Mouse (Mus musculus) midbrain, embryonic 15.5 days (tissue): ENCODE results near the gene Spz1. TPM values are rescaled to one million over a fixed set of nuclear protein-coding genes. Genes with fewer than 3 reads are reported as not detected.
"Not testable (repeated sequence)": the region's sequence is repeated elsewhere in the genome, so short reads cannot be mapped to it uniquely, and the experiment has no call there.

Experiments used
- ATAC-seq: fragments of 200-750 bp; cut with Nextera tagmentation; replicated peaks from 2 replicates; pipeline ENCODE4 v1.8.0; 2017; ENCODE audit warnings: moderate TSS enrichment
- H3K27ac ChIP-seq: fragments of 300-500 bp; sonication (generic); 2 replicates; pipeline ENCODE4 v1.5.1; 2015; ENCODE audit warnings: mild to moderate bottlenecking, inconsistent platforms
- H3K27me3 ChIP-seq: fragments of 300-500 bp; sonication (generic); replicated peaks from 2 replicates; pipeline ENCODE4 v1.6.1; 2015; ENCODE audit warnings: inconsistent platforms
- H3K36me3 ChIP-seq: fragments of 300-500 bp; sonication (generic); replicated peaks from 2 replicates; pipeline ENCODE4 v1.6.1; 2015; ENCODE audit warnings: inconsistent platforms
- H3K4me1 ChIP-seq: fragments of 300-500 bp; sonication (generic); 2 replicates; pipeline ENCODE4 v1.6.1; 2015; ENCODE audit warnings: inconsistent platforms
- H3K4me2 ChIP-seq: fragments of 300-500 bp; sonication (generic); 2 replicates; pipeline ENCODE4 v1.6.1; 2015; ENCODE audit warnings: inconsistent platforms, mild to moderate bottlenecking, moderate library complexity
- H3K4me3 ChIP-seq: fragments of 300-500 bp; sonication (generic); 2 replicates; pipeline ENCODE4 v1.5.1; 2015; ENCODE audit warnings: mild to moderate bottlenecking, inconsistent platforms
- H3K9ac ChIP-seq: fragments of 300-500 bp; sonication (generic); 2 replicates; pipeline ENCODE4 v1.6.1; 2015; ENCODE audit warnings: mild to moderate bottlenecking, inconsistent platforms
- H3K9me3 ChIP-seq: fragments of 300-500 bp; sonication (generic); 2 replicates; pipeline ENCODE4 v1.6.1; 2016; ENCODE audit warnings: inconsistent platforms
- WGBS: fragments of 180-500 bp; shearing (Covaris S2); methylation state at CpG from one replicate; pipeline ENCODE4 v1.1.7; 2015; ENCODE audit warnings: mixed read lengths; 5-methylcytosine and 5-hydroxymethylcytosine counted together
- polyA plus RNA-seq: library from polyadenylated mRNA; unstranded; fragments of >200 nt; fragmentation: Nextera tagmentation; extraction: Ambion mirVana; gene quantifications from 2 replicates; pipeline ENCODE4 v1.2.1, GENCODE M21; 2015

The Spz1 gene
- polyA plus RNA-seq, result not detected in 2 replicates

- H3K27ac ChIP-seq, result no peak within 1 kb of the TSS
- H3K4me1 ChIP-seq, result no peaks in the 10 kb centered on the region
- H3K9me3 ChIP-seq, result no peaks in the 10 kb centered on the region
- H3K4me2 ChIP-seq, result no peak within 1 kb of the TSS
- no peaks in the 10 kb centered on the region for H3K36me3 ChIP-seq
- no peaks in the 10 kb centered on the region for H3K27me3 ChIP-seq
- no peak within 1 kb of the TSS for H3K9ac ChIP-seq
- no peak for ATAC-seq
- H3K4me3 ChIP-seq, result no peak within 1 kb of the TSS
Measured at GRCm38 (mm10) chr13:92576072-92576471, at the start of gene Spz1. Gene Spz1 (minus strand): TSS chr13:92576172.

- Histone ChIP-seq H3K27me3 (no peaks in the 10 kb centered on the region), H3K4me3 (no peak overlapping the region), H3K36me3 (no peaks in the 10 kb centered on the region), H3K9me3 (no peaks in the 10 kb centered on the region), H3K27ac (no peak overlapping the region), H3K4me2 (no peak overlapping the region), H3K9ac (no peak overlapping the region), H3K4me1 (peaks cover 18% of the 10 kb centered on the region)
- ATAC-seq, result no peak
- 95% methylated on average over 8 of the region's 8 CpGs for WGBS
Measured at GRCm38 (mm10) chr13:92616459-92616858, 40.5 kb upstream of the Spz1 start.

GRCm38 (mm10) chr13:92615201-92615600 is 39.2 kb upstream of the Spz1 start:
- Histone ChIP-seq H3K9me3 (no peaks in the 10 kb centered on the region), H3K36me3 (no peaks in the 10 kb centered on the region), H3K4me2 (no peak overlapping the region), H3K4me1 (peaks cover 22% of the 10 kb centered on the region), H3K4me3 (no peak overlapping the region), H3K9ac (no peak overlapping the region), H3K27ac (no peak overlapping the region), H3K27me3 (no peaks in the 10 kb centered on the region)
- 82% methylated on average over 5 of the region's 5 CpGs for WGBS
- ATAC-seq, result no peak

DNA sequence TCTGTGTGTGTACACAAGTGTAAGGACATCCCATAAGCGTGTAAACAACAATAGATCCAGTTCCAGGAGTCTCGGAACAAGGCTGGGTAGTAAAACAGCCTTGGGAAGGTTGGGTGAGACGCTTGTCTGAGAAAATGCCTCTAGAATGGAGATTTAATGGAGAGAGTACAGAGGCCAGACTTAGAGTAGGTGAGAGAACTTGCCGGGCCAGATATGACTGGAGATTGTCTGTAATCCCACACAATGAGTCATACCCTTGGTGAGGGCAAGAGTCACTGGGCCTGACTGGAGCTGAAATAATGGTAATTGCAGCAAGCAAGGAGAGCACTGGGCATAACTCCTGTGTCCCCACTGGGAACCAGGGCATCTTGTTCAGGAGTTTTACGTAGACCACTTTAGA is 37.1 kb upstream of the Spz1 start:
- no peaks in the 10 kb centered on the region for H3K9me3 ChIP-seq
- no peak for ATAC-seq

DNA sequence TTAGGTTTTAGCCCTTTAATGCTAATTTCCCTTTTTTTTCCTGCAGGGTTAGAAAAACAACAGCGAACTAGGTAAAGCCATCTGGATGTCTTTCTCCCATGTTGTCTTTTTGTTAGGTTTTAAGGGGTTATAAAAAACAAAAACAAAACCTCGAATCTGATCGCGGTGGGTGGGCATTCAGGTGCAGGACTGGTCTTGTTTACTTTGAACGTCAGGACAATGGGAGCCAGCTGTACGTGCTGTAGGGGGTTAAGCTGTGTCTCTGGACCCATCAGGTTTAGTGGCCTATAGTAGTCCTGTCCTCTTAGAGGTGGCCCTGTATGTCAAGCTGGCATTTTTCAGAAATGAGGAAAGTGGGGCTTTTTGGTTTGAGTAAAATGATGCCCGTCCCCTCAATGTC is 35.9 kb upstream of the Spz1 start:
- H3K27me3 ChIP-seq, result no peaks in the 10 kb centered on the region
- WGBS, result 7% methylated on average over 7 of the region's 7 CpGs
- peak overlapping the region; percentile 92 for H3K4me2 ChIP-seq
- no peaks in the 10 kb centered on the region for H3K36me3 ChIP-seq
- no peak for ATAC-seq
- H3K9ac ChIP-seq, result peak overlapping the region; percentile 72
- H3K9me3 ChIP-seq, result no peaks in the 10 kb centered on the region
- H3K27ac ChIP-seq, result peak overlapping the region; percentile 80; the same call in 1 of the 2 replicates
- peak overlapping the region; percentile 77 for H3K4me3 ChIP-seq
- peaks cover 24% of the 10 kb centered on the region for H3K4me1 ChIP-seq

More for the DNA sequence above, 37.1 kb upstream of the Spz1 start:
- Histone ChIP-seq H3K27me3 (no peaks in the 10 kb centered on the region), H3K4me2 (peak overlapping the region; percentile 92; the same call in 1 of the 2 replicates), H3K4me3 (peak overlapping the region; percentile 77; the same call in 1 of the 2 replicates), H3K36me3 (no peaks in the 10 kb centered on the region), H3K27ac (no peak overlapping the region), H3K9ac (no peak overlapping the region), H3K4me1 (peaks cover 24% of the 10 kb centered on the region)
- WGBS, result 85% methylated on average over 5 of the region's 5 CpGs

GRCm38 (mm10) chr13:92611254-92611784 is 35.3 kb upstream of the Spz1 start:
- Histone ChIP-seq H3K27ac (peak overlapping the region; percentile 80), H3K9me3 (no peaks in the 10 kb centered on the region), H3K4me1 (peaks cover 24% of the 10 kb centered on the region), H3K36me3 (no peaks in the 10 kb centered on the region), H3K4me3 (peak overlapping the region; percentile 77), H3K27me3 (no peaks in the 10 kb centered on the region), H3K4me2 (peak overlapping the region; percentile 92), H3K9ac (peak overlapping the region; percentile 72)
- peak; percentile 64 for ATAC-seq
- WGBS, result under 1% methylated on average over 43 of the region's 43 CpGs

DNA sequence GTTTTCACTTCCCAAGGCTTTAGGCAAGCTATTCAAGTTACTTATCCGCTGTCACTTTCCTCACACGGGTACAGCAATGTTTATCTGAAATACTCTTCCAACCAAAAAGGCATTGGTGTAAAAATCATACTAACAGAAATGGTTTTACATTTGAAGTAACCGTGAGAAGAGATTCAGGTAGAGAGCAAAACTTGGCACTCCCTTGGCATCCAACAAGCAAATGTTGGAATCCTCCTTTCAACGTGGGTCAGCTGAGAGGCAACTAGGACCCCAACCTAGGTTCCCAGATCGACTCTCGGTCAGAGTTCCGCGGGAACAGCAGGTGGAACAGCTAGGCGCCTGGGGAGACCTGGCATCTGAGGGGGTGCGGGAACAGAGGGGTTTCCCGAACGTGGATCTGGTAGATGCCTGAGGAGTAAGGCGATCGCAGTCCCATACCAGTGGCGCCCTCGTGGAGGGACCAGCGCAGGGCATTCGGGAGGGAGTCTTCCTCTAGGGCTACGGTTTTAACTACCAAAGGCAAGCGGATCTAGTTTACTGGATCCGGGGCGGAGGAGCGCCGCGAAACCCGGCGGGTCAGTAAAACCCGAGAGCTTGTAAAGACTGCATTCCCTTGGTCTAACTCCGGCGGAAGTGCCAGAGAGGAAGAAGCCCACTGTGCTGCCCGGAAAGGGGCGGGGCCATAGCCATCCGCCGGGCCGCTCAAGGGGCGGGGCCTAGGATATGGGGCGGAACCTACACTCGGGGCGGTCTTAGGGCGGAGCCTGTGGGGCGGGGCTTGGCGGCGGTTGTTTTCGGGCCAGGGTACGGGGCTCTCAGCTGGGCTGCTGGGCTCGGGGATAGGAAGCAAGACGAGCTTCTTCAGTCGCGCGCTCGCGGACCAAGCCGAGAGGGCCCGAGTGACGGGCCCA is 34.6 kb upstream of the Spz1 start, which contains the start of gene Serinc5:
Gene Serinc5 (plus strand): TSS at position 781 of the 911 bp plus-strand sequence.
- Histone ChIP-seq H3K4me3 (peak within 1 kb of the TSS; percentile 77), H3K4me2 (peak within 1 kb of the TSS; percentile 92), H3K27me3 (no peaks in the 10 kb centered on the region), H3K27ac (peak within 1 kb of the TSS; percentile 80), H3K36me3 (no peaks in the 10 kb centered on the region), H3K9ac (peak within 1 kb of the TSS; percentile 72), H3K4me1 (peaks cover 24% of the 10 kb centered on the region), H3K9me3 (no peaks in the 10 kb centered on the region)
- ATAC-seq, result peak; percentile 99
- WGBS, result under 1% methylated on average over 55 of the region's 55 CpGs

DNA sequence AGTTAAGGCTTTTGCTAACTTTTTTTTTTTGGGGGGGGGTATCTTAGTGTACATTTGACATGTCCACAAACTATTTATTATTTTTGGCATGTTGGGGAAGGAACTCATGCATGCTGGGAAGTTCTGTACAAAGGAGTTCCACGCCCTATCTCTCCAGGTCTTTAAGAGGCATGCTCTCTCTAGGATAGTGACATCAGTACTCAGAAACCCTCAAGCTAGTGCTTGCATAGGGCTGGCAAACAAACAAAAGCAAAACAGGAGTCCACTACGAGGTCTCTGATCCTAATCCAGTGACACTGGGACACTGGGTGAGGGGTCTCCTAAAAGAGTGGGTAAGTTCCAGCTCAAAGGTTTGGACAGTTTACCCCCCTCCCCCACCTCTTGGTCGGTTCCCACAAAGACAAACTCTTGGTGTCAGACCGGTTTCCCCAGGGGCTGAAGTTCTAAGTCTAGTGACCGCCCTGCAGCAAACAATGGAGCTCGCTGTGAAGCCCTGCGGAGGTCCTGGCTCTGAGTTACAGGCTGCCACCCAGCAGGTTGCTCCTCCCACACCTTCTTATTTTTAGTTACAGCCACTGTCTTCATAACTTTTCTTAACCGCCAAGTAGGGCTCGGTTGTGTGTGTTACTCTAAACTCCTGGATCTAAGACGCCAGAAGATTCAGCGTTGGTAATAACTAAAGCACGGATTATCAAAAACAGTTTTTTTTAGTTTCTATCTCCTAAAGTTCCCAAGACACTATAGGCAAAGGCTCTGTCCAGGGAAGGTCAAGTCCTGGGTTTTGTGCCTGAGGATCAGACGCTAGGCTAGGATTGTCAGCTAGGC is 33.7 kb upstream of the Spz1 start:
- Histone ChIP-seq H3K4me1 (peaks cover 24% of the 10 kb centered on the region), H3K4me3 (peak overlapping the region; percentile 77), H3K36me3 (no peaks in the 10 kb centered on the region), H3K9ac (peak overlapping the region; percentile 72), H3K27ac (peak overlapping the region; percentile 80; the same call in 1 of the 2 replicates), H3K27me3 (no peaks in the 10 kb centered on the region), H3K4me2 (peak overlapping the region; percentile 92), H3K9me3 (no peaks in the 10 kb centered on the region)
- ATAC-seq, result no peak
- 9% methylated on average over 13 of the region's 13 CpGs for WGBS

DNA sequence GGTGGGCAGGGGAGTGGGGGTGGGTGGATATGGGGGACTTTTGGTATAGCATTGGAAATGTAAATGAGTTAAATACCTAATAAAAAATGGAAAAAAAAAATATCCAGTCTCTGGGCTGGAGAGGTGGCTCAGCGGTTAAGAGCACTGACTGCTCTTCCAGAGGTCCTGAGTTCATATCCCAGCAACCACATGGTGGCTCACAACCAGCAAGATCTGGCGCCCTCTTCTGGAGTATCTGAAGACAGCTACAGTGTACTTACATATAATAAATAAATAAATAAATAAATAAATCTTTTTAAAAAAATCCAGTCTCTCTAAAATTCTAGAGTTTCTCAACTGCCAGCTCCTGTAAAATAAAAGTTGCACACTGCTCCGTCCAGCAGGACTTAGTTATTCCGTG is 29.3 kb upstream of the Spz1 start:
- ATAC-seq, result not testable (repeated sequence)

DNA sequence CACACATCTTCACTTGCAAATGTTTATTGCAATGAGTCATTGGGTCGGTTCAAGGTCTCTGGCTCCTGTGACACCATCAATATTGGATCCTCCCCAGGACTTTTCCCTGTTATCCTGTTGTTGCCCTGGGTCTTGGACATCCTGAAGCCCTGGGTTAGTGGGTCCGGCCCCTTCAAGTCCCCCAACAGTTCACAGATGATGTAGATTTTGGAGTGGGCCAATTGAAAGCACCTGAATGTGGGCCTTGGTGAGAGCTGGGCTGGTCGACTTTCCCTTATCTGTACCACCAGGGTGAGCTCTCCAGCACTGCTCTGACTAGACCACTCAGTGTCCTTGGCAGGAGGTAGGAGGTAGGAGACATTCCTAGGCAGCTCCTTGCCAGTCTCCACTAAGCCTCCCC is 19.5 kb upstream of the Spz1 start:
- no peak for ATAC-seq
- Histone ChIP-seq H3K4me2 (no peak overlapping the region), H3K4me1 (peaks cover 21% of the 10 kb centered on the region), H3K9ac (no peak overlapping the region), H3K9me3 (no peaks in the 10 kb centered on the region), H3K4me3 (no peak overlapping the region), H3K27me3 (no peaks in the 10 kb centered on the region), H3K27ac (no peak overlapping the region), H3K36me3 (no peaks in the 10 kb centered on the region)
- 73% methylated on average over 3 of the region's 3 CpGs for WGBS

More for the DNA sequence above, 29.3 kb upstream of the Spz1 start:
- not testable (repeated sequence) for H3K4me3 ChIP-seq, H3K27ac ChIP-seq, H3K4me1 ChIP-seq, H3K9me3 ChIP-seq, H3K27me3 ChIP-seq, H3K9ac ChIP-seq, H3K4me2 ChIP-seq, H3K36me3 ChIP-seq
- 83% methylated on average over 4 of the region's 4 CpGs for WGBS

DNA sequence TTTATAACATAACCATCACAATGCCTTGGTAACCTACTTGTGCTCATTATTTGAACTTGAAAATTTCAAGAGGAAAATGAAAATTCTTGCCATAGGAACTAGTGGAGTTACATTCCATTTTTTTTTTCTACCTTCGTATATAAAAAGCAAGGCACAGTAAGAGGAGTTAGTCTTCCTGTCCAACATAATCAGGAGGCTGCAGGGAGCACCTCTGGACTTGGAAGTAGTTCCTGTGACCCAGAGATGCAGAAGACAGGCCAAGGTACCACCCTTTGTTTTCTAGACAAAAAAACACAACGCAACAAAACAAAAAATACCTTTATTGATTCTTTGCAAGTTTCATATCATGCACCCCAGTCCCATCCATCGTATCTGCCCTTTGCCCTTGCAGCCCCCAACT is 18.9 kb upstream of the Spz1 start:
- no peaks in the 10 kb centered on the region for H3K9me3 ChIP-seq
- peaks cover 21% of the 10 kb centered on the region for H3K4me1 ChIP-seq
- 86% methylated on average over 3 of the region's 3 CpGs for WGBS
- no peaks in the 10 kb centered on the region for H3K36me3 ChIP-seq
- no peak overlapping the region for H3K4me2 ChIP-seq
- H3K27me3 ChIP-seq, result no peaks in the 10 kb centered on the region
- H3K27ac ChIP-seq, result no peak overlapping the region
- no peak overlapping the region for H3K9ac ChIP-seq
- ATAC-seq, result no peak
- no peak overlapping the region for H3K4me3 ChIP-seq

DNA sequence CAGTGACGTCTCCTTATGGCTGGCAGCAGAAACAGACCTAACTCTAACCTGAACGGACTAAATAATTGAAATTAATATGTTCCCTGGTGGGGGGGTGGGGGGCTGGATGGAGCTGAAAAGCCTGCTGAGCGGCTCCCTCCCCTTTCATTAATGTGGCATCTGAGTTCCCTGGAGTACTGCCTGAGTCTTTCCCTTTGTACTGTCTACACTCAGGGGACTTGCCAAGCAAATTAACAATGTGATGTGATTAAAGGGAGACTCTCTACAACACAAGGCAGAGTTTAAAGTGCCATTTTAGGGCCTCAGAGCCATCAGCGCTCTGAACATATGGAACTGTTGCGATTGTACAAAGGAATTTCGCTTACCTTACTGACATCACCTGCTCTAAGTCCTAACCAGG is 18.5 kb upstream of the Spz1 start:
- Histone ChIP-seq H3K9me3 (no peaks in the 10 kb centered on the region), H3K27me3 (no peaks in the 10 kb centered on the region), H3K27ac (no peak overlapping the region), H3K4me3 (no peak overlapping the region), H3K9ac (no peak overlapping the region), H3K4me2 (no peak overlapping the region), H3K4me1 (peaks cover 21% of the 10 kb centered on the region), H3K36me3 (no peaks in the 10 kb centered on the region)
- ATAC-seq, result peak; percentile 55; the same call in 1 of the 2 replicates
- WGBS, result 27% methylated on average over 6 of the region's 6 CpGs
